Mouse (Mus musculus): ENCODE measurements around the gene 1700125H20Rik.
A peak's percentile ranks its signal among the peaks of the same experiment; 100 is the strongest.

Gene 1700125H20Rik

DNA sequence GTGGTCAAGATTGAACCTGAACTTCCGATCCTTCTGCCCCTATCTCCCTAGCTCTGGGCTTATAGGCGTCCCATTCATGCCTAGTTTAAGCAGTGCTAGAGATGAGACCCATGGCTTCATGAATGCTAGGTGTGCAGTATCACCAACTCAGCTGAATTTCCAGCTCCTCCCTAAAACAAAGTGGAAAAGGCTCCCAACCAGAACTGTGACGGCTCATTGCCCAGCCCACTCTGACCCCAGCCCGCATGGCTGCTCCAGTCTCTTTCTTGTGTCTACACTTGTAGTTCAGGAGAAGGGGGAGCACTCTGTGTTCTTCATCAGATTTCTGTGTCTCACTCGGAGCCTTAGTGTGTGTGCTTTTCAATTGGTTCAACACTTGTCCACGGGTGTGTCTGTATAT, 14.6 kb downstream of the 1700125H20Rik start:
- DNase-seq: no peak

DNA sequence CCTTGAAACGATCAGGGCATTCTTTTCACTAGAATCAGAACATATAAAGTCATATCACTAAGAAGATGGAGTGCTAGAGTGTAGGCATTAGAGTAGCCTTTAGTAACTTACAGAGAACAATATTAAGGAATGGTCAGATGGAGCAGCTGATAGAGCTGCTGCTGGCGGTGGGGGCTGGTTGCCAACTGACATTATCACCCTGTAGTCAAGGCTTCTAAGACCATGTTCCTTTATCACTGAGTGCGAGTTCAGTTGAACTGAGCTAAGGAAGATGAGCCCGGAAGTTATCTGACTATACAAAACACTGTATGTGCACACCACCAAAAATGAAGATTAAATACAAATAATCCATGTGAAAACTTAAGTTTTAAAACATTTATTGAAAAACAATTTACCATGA, 18.9 kb downstream of the 1700125H20Rik start:
- DNase-seq: no peak

DNA sequence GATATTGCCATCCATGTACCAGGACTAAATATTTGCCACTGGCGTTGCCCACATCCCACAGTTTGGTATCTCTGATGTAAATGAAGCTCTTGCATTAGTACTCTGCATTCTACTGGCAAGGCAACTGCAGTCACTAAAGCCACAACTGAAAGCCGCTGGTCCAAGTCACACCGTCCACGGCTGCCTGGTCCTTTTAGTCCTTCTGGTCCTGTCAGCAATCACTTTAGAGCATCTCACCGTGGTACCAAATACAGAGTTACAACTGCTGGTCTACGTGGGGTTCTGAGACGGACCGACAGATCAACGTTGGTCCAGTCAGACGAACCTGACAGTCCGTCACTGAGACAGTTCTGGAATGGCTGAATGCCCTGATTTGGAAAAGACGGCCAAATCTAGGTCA, 20.5 kb downstream of the 1700125H20Rik start:
- DNase-seq: no peak

DNA sequence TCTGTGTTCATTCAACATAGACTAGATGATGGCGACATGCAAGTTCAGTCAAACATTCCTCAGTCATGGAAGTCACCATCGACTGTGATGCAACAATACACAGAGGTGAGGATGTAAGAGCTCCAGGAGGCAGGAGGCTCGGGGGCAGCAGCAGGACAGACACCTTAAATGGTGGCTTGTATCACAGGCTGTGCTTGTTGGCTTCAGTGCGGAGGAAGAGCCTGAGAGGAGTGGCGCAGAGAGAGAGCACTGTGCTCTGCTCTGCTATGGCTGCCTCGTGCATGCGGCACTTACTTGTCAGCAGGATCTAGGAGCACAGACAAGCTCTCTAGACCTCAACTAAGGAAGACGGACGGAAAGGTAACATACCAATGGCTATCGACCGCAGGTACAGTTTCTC, 24.0 kb downstream of the 1700125H20Rik start:
- DNase-seq: no peak

DNA sequence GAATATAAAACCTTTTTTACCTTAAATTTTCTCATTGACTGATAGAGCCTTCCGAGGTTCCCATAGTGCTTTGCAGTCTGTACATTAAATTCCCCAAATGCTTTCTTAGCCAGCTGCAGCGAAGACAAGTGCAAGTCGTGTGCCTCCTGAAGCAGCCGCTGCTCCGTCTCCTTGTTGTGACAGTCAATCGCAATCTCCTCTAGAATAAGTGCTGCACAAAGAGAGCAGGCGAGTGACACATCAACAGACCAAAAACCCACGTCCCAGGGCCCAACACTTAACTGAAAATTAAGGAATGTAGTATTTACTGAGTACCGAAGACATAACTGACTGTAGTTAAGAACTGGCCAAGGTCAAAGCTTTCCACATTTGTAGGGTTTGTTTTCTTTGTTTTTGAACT, 25.8 kb downstream of the 1700125H20Rik start:
- DNase-seq: no peak

DNA sequence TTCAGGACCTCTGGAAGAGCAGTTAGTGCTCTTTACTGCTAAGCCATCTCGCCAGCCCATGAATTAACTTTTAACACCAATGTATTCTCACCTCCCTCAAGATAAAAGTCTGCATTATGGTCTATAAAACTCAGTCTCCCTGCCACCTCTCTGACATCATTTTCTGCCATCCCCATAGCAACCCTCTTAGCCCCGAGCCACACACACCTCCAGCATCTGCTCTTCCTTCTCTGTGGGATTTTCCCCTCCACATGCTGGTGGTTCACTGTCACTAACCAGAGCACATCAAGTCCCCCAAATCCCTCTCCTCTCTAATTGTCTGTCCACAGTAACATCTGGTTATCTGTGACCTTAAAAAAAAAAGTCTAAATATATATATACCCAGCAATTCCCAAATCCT, 28.7 kb downstream of the 1700125H20Rik start:
- no peak for DNase-seq

DNA sequence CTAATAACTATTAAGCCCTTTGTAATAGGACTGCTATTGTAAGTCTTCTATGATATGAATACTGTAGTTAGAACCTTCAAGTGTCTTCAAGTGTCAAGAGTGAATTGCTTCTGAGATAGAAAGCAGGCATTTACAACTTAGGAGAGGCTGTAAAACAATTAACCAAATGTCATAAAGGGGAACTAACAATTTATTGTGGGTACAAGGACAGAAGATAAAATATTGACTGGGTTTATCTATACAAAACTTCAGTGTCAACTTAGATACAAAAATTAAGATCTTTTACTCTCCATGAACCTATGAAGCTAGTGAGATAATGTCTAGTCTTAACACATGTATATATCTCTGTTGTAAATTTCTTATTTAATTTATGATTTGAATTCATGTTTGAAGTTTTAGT, 36.0 kb downstream of the 1700125H20Rik start:
- no peak for DNase-seq

DNA sequence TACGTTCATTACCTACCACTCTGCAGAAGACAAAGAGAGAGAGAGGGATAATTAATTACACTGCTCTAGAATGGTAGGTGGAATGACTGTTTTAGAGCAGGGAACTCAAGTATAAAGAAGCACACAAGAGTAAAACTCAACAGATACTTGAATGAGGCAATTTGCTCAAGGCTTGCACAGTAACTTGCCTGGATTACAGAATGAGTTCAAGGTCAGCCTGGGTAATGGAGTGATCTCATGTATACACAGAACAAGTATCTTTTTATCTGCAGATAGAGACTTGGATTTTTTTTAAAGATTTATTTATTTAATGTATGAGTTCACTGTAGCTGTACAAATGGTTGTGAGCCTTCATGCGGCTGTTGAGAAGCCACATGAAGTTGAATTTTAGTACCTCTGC, 40.9 kb downstream of the 1700125H20Rik start:
- no peak for DNase-seq

DNA sequence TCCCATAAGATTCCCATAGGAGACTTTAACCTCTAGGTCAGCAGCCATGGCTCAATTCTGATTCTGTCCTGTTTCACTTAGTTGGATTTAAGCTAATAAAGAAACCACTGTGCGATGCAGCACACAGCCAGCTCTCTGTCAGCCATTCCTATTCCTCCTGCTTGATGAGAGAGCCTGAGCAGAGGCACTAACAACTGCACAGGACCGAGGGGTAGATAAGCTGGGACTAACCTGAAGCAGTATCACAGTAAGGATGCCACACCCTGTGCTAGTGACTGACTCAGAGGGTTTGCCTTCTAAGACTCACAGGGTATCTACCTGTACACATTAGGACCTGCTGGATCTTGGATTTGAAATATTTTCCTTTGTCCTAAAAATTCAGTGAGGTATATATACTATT, 43.0 kb downstream of the 1700125H20Rik start:
- no peak for DNase-seq

DNA sequence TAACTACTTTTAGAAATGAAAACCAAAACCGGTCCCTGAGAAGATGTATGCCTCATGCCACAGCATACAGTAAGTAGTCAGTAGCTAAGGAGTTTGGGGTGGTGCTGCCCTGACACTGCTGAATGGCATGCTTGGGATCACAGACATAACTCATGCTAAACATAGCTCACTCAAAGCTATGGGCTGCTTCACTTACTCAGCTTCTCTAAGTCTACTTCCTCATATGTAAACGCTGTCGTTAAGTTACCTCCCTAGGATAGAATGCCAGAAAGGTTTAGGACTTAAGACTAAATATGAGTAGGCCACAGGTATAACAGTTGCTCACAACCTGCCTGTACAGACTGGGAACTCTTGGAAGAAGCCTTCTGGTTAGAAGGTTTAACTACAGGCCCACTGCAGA, 44.5 kb downstream of the 1700125H20Rik start:
- no peak for DNase-seq

DNA sequence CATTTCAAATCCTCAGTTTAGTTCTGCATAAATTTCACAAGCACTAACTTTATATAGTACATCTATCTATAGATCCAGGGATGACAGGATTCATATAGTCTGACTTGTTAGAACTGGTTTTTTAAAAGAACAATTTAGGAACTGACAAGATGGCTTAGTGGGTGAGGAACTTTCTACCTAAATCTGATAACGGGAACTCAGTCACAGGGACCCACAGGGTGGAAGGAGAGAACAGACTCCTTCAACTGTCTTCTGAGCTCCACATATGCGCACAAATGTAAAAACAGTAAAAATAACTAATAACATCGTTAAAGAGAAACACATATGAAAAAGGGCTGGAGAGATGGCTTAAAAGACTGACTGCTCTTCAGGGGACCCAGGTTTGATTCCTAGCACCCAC, 48.8 kb downstream of the 1700125H20Rik start:
- no peak for DNase-seq

DNA sequence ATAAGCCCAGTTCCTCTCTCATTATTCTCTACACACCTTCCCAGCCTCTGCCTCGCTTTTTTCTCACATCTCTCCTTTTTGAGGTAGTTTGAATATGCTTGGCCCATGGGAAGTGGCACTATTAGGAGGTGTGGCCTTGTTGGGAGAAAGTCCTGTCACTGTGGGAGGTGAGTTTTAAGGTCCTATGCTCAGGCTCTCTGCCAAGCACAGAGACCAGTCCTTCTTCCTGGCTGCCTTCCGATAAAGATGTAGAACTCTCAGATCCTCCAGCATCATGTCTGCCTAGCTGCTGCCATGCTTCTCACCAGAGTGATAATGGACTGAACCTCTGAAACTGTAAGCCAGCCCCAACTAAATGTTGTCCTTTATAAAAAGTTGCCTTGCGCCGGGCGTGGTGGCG, 52.4 kb downstream of the 1700125H20Rik start:
- peak; percentile 31 to 43 for DNase-seq

DNA sequence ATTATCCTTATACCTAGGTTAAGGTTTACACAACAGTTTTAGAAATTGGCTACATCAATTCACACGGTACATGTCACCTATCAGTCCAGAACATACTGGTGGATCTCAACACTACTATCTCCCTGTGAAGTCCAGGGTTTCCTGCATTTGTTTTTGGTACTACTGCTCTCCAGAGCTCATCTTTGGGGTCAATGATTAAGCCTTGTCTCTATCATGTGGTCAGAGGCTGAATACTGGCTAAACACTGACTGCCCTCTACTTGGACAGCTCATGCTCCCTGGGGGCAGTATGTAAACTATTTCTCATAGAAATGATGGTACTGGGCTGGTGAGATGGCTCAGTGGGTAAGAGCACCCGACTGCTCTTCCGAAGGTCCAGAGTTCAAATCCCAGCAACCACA, 53.0 kb downstream of the 1700125H20Rik start:
- peak; percentile 20 to 46 for DNase-seq

Data from kidney, adult 8-10 months (tissue).